Mouse (Mus musculus) right cerebral cortex, adult 18-20 months (tissue): ENCODE measurements around the gene Olfr1501.
"Not testable (repeated sequence)": the region's sequence is repeated elsewhere in the genome, so short reads cannot be mapped to it uniquely, and the experiment has no call there.

ENCODE experiments used
- DNase-seq: peaks from one replicate; pipeline ENCODE4 v3.0.0; 2022; ENCODE audit warnings: mixed read lengths

Olfr1501 gene

DNA sequence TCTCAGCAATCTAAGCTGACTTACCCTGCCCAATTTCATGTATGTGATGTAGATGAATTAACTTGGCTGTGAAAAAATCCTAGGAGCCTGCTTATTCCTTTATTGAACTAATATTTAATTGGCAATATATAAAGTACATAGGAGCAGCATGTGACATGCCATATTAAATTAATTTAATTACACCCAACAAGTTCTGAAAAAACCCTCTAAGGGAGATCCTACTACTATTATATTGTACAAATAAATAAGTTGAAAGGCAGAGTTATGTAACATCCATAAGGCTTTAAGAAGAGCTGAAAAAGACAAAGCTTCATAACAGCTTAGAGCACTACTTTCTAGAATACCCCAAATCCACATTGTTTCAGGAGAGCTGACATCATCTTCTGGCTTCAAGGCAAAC is at the start of gene Olfr1501:
Olfr1501 (minus strand) TSS at position 101 of the 400 bp plus-strand sequence.
- not testable (repeated sequence) for DNase-seq

DNA sequence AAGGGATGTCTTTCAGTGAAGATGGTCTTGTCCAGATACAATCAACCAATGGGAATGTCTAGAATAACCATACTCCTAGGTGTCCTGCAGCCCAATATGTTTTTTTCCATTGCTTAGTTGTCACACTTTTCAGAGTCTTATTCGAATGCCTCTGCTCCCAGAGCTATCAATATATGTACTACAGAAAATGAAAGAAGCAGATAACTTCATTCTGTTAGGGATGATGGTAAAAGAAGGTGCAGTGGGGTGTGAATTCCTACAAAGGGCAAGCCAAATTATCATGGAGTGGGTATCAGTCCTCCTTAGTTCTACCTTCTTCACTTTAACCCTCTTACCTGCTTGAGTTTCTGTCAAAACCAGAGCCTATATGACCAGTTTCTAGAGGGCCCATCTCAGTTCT is 47.3 kb upstream of the Olfr1501 start, which contains the start of gene Olfr1504:
Olfr1504 (minus strand) TSS at position 101 of the 400 bp plus-strand sequence.
- DNase-seq = no peak

DNA sequence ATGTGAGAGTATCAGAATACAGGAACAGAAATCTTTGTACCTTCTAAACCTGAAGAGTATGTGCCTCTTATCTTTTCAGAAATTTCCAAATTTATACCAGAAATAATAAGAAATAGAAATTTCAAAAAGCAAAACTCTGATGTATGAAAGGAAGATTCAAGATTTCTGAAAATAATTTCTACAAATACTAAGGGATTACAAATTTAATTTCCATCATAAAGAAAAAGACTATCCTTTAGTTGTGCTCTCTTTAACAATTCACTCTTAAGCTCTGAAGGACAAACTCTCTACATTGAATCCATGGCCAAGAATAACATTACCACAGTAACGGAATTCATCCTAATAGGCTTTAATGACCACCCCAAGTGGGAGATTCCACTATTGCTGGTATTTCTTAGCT is 11.0 kb upstream of the Olfr1501 start, which contains the start of gene Olfr1502:
Olfr1502 (plus strand) TSS at position 301 of the 400 bp plus-strand sequence.
- DNase-seq = no peak

DNA sequence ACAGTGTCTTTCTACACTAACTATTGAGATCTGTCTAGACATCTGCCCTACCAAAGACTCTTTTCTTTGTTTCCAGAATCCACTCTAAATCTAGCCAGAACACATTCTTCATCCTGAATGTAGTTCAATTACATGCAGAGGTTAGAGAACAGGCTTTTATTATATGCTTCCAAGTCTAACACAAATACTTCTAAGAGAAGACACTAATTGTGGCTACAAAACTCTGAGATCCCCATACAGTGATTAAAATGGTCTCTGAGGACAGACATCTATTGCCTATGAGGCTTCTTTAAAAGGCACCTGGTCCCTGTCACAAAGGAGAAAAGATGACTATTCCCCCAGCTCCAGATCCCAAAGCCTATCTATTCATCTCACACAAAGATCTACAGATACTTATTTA is 20.1 kb downstream of the Olfr1501 start, which contains the start of gene Olfr1500:
Olfr1500 (minus strand) TSS at position 101 of the 400 bp plus-strand sequence.
- DNase-seq = no peak

DNA sequence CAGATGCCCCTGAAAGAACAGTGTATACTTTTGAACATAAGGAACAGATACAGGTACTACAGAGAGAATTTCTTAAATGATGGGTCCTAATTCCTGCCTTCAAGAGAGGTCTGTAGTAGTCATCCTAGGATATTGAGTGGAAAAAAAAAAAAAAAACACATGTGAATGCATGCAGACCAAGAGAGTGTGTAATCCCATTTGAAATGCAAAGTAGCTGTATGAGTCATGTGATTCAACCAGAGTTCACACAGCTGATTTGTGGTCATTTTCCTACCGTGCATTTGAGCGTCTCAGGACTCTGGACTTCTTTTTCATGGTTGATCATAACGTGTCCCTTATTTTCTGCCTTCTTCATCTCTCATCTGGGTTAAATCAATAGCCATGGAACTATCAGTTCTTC is 22.0 kb downstream of the Olfr1501 start:
- DNase-seq = no peak

DNA sequence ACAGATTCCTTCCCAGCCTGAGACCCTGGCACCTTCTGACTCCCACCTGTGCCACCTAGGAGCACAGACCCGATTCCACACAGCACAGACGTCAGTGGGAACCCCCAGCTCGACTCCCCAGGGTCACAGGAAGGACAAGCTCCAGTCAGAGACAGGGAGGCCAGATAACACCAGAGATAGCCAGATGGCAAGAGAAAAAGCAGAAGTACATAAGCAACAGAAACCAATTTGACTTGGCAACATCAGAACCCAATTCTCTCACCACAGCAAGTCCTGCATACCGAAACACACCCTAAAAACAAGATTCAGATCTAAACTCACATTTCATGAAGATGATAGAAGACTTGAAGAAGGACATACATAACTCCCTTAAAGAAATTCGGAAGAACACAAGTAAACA is 29.6 kb downstream of the Olfr1501 start:
- no peak for DNase-seq

DNA sequence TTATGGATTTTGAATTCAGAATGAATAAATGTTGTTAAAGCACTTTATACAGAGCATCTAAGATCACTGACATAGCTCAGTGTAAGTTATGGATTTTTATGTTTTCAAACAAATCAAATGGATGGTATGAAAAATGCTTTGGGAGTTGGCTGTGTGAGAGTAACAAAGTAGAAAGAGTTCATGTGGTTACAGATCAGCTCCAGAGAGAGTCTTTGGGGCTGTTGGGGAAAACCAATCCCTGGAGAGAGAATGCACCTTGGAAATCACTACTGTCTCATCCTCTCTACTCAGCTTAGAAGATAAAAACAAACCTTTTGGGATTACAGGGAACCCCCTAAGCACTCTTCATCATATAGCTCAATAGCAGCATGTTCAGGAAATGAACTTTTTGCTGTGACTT is 31.1 kb downstream of the Olfr1501 start, which contains the start of gene Olfr1499:
Olfr1499 (minus strand) TSS at position 101 of the 400 bp plus-strand sequence.
- no peak for DNase-seq

DNA sequence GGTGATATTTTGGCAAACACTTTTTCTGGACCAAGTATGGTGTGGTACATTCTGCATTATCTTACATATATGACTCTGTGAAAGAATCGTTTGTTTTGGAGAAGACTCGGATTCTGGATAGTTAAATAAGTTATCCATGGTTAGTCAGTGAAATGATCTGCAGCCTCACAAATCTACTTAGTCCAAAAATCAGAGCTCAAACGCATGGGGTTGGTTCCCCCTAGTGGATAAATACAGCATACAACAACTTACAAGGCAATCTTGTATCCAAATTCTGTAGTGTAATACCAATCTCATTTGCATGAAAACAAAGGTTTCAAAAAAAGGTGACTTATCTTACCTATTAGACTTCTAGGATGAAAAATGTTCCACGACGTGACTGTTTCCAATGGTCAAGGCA is 31.7 kb downstream of the Olfr1501 start:
- DNase-seq = peak; percentile 3

DNA sequence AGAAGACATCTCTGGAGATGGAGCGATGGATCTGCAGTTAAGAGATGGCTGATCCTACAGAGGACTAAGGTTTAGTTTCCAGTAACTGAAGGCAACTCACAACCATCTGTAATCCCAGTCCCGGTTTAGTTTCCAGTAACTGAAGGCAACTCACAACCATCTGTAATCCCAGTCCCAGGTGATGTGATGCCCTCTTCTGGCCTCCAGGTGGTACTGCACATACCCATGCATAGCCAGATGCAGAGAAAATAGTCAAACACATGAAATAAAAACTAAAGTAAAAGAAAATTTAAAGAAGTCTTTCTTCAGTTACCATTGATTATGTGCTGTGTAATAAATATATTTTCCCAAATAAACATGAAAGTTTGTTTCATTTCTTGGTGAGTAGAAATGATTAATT is 37.7 kb downstream of the Olfr1501 start:
- DNase-seq = no peak

DNA sequence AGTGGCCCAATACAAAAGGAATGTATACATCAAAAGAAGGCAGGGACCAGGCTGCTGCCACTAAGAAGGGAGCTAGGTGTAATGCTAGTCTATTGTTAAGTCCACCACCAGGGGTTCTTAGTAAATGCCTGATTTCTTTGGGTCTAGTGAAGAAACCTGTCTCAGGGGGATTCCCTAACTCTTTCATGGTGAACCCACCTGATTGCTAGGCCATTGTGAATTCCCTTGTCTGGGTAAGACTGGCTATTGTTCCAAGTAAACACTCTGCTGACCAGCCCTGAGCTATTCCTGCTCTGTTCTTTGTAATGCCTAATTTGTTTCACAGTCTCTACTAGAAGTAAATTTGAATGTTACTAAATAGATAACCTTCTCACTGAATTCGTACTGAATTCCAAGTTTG is 45.0 kb downstream of the Olfr1501 start:
- DNase-seq = not testable (repeated sequence)

DNA sequence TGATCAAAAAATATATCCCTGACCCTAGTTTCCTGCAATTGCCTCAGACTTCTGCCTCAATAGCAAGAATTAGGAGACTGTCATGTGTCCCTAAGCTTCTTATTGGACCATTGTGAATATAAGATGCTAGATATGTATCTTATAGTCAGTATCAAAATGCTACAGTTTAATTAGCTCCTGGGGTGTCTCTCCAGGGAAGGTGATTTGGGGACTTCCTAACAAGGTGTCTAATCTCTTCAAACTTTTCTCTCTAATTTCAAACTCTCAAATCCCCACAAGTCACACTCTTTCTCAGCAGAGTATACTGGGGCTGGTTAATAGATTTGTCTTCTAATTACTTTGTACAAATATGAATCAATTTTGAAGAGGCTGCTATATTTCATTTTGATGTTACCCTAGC is 52.4 kb downstream of the Olfr1501 start, which contains the start of gene Olfr1497:
Olfr1497 (minus strand) TSS at position 101 of the 400 bp plus-strand sequence.
- no peak for DNase-seq
